Mouse (Mus musculus): ENCODE measurements around the gene Tmem191c. TPM values are rescaled to one million over a fixed set of nuclear protein-coding genes. Genes with fewer than 3 reads are reported as not detected.

Gene Tmem191c
- total and polyA plus RNA-seq, 3 experiments: 4.5 to 27.8 (median 21.6) TPM

GRCm38 (mm10) chr16:17326064-17326463, 50.2 kb downstream of the Tmem191c start:
- DNase-seq (ENCODE audit: low spot score) (no peak), ATAC-seq (ENCODE audit: extremely low read depth, insufficient number of reproducible peaks, low FRiP score, poor library complexity, severe bottlenecking) (no peak)
- 0 out of 2 replicates have a peak, but pooled peaks cover 4% of the 10 kb centered on the region for H3K4me1 ChIP-seq (ENCODE audit: insufficient read depth, low read depth, low read length)
- H3K9me3 ChIP-seq (replicated peaks): no peaks in the 10 kb centered on the region
- peaks cover 65% of the 10 kb centered on the region for H3K36me3 ChIP-seq (replicated peaks)
- no peaks in the 10 kb centered on the region for H3K27me3 ChIP-seq (ENCODE audit: insufficient read depth, low read length)
- no peak for TF ChIP-seq GATA2 (IDR thresholded peaks at IDR 0.05; ENCODE audit: borderline replicate concordance, low read depth, low read length)
- no peak for TF ChIP-seq GATA1 (IDR thresholded peaks at IDR 0.05; ENCODE audit: borderline replicate concordance, low read length)
- TF ChIP-seq POLR2AphosphoS5 (IDR thresholded peaks at IDR 0.05; ENCODE audit: insufficient replicate concordance, low read depth, low read length): no peak
- no peak for TF ChIP-seq CTCF (IDR thresholded peaks at IDR 0.05; ENCODE audit: low read depth, low read length)
- TF ChIP-seq TAL1 (conservative IDR thresholded peaks at IDR 0.05; ENCODE audit: low read depth, low read length): no peak
- no peak overlapping the region for H3K4me3 ChIP-seq (ENCODE audit: low read depth, low read length)

GRCm38 (mm10) chr16:17329848-17330570, 54.1 kb downstream of the Tmem191c start:
- Histone ChIP-seq H3K9me3 (replicated peaks) (no peaks in the 10 kb centered on the region), H3K4me1 (ENCODE audit: insufficient read depth, low read depth, low read length) (0 out of 2 replicates have a peak, but pooled peaks cover 4% of the 10 kb centered on the region), H3K36me3 (replicated peaks) (peaks cover 43% of the 10 kb centered on the region), H3K4me3 (ENCODE audit: low read depth, low read length) (no peak overlapping the region), H3K27me3 (ENCODE audit: insufficient read depth, low read length) (no peaks in the 10 kb centered on the region)
- TF ChIP-seq TAL1 (conservative IDR thresholded peaks at IDR 0.05; ENCODE audit: low read depth, low read length) (no peak), GATA1 (IDR thresholded peaks at IDR 0.05; ENCODE audit: borderline replicate concordance, low read length) (no peak), POLR2AphosphoS5 (IDR thresholded peaks at IDR 0.05; ENCODE audit: insufficient replicate concordance, low read depth, low read length) (no peak), CTCF (IDR thresholded peaks at IDR 0.05; ENCODE audit: low read depth, low read length) (no peak), GATA2 (IDR thresholded peaks at IDR 0.05; ENCODE audit: borderline replicate concordance, low read depth, low read length) (no peak)
- DNase-seq (ENCODE audit: low spot score) (no peak), ATAC-seq (ENCODE audit: extremely low read depth, insufficient number of reproducible peaks, low FRiP score, poor library complexity, severe bottlenecking) (no peak)

- no peak for DNase-seq (ENCODE audit: low spot score)
- no peak within 1 kb of the TSS; the same call in 1 of the 2 replicates for H3K4me3 ChIP-seq (ENCODE audit: low read depth, low read length)
Observed at GRCm38 (mm10) chr16:17331116-17331515, 55.2 kb downstream of the Tmem191c start, which contains the start of gene Serpind1. TSS of gene Serpind1 (plus strand) at chr16:17331371.

GRCm38 (mm10) chr16:17331855-17332254, 56.0 kb downstream of the Tmem191c start:
- peaks cover 39% of the 10 kb centered on the region for H3K36me3 ChIP-seq (replicated peaks)
- H3K4me1 ChIP-seq (ENCODE audit: insufficient read depth, low read depth, low read length): 0 out of 2 replicates have a peak, but pooled peaks cover 4% of the 10 kb centered on the region
- no peaks in the 10 kb centered on the region for H3K27me3 ChIP-seq (ENCODE audit: insufficient read depth, low read length)
- H3K4me3 ChIP-seq (ENCODE audit: low read depth, low read length): no peak overlapping the region; the same call in 1 of the 2 replicates
- no peak for DNase-seq (ENCODE audit: low spot score)
- no peak for ATAC-seq (ENCODE audit: extremely low read depth, insufficient number of reproducible peaks, low FRiP score, poor library complexity, severe bottlenecking)
- H3K9me3 ChIP-seq (replicated peaks): no peaks in the 10 kb centered on the region
- no peak for TF ChIP-seq POLR2AphosphoS5 (IDR thresholded peaks at IDR 0.05; ENCODE audit: insufficient replicate concordance, low read depth, low read length)
- TF ChIP-seq TAL1 (conservative IDR thresholded peaks at IDR 0.05; ENCODE audit: low read depth, low read length): no peak
- TF ChIP-seq GATA1 (IDR thresholded peaks at IDR 0.05; ENCODE audit: borderline replicate concordance, low read length): no peak
- no peak for TF ChIP-seq GATA2 (IDR thresholded peaks at IDR 0.05; ENCODE audit: borderline replicate concordance, low read depth, low read length)
- no peak for TF ChIP-seq CTCF (IDR thresholded peaks at IDR 0.05; ENCODE audit: low read depth, low read length)

More at GRCm38 (mm10) chr16:17331116-17331515, 55.2 kb downstream of the Tmem191c start, which contains the start of gene Serpind1:
- Histone ChIP-seq H3K9me3 (replicated peaks) (no peaks in the 10 kb centered on the region), H3K4me1 (ENCODE audit: insufficient read depth, low read depth, low read length) (0 out of 2 replicates have a peak, but pooled peaks cover 4% of the 10 kb centered on the region), H3K27me3 (ENCODE audit: insufficient read depth, low read length) (no peaks in the 10 kb centered on the region), H3K36me3 (replicated peaks) (peaks cover 40% of the 10 kb centered on the region)
- ATAC-seq (ENCODE audit: extremely low read depth, insufficient number of reproducible peaks, low FRiP score, poor library complexity, severe bottlenecking): no peak
- TF ChIP-seq CTCF (IDR thresholded peaks at IDR 0.05; ENCODE audit: low read depth, low read length) (no peak), POLR2AphosphoS5 (IDR thresholded peaks at IDR 0.05; ENCODE audit: insufficient replicate concordance, low read depth, low read length) (no peak), GATA1 (IDR thresholded peaks at IDR 0.05; ENCODE audit: borderline replicate concordance, low read length) (no peak), TAL1 (conservative IDR thresholded peaks at IDR 0.05; ENCODE audit: low read depth, low read length) (no peak), GATA2 (IDR thresholded peaks at IDR 0.05; ENCODE audit: borderline replicate concordance, low read depth, low read length) (no peak)

Other genes with a start within 250 kb of the Tmem191c start
- 0.90 and 1.2 TPM in 2 replicates for gene Ypel1, start 206.4 kb upstream of the Tmem191c start, total RNA-seq (2014; fragmentation: Nextera tagmentation)
- 0.87 and 1.5 TPM in 2 replicates for gene Ypel1, start 206.4 kb upstream of the Tmem191c start, total RNA-seq (2017)
- gene Ypel1, start 206.4 kb upstream of the Tmem191c start, polyA plus RNA-seq (2012): 0.09 and 0.15 TPM in 2 replicates
- 111 and 127 TPM in 2 replicates for gene Ppil2, start 164.8 kb upstream of the Tmem191c start, total RNA-seq (2014; fragmentation: Nextera tagmentation)
- 110 and 122 TPM in 2 replicates for gene Ppil2, start 164.8 kb upstream of the Tmem191c start, total RNA-seq (2017)
- 65.1 and 70.4 TPM in 2 replicates for gene Ppil2, start 164.8 kb upstream of the Tmem191c start, polyA plus RNA-seq (2012)
- 18.3 and 27.6 TPM in 2 replicates for gene 2610318N02Rik, start 150.9 kb upstream of the Tmem191c start, total RNA-seq (2014; fragmentation: Nextera tagmentation)
- gene 2610318N02Rik, start 150.9 kb upstream of the Tmem191c start, total RNA-seq (2017): 8.8 and 10.6 TPM in 2 replicates
- 8.1 and 9.0 TPM in 2 replicates for gene 2610318N02Rik, start 150.9 kb upstream of the Tmem191c start, polyA plus RNA-seq (2012)
- gene Sdf2l1, start 143.7 kb upstream of the Tmem191c start, total RNA-seq (2014; fragmentation: Nextera tagmentation): 16.5 and 20.2 TPM in 2 replicates
- 43.1 and 48.1 TPM in 2 replicates for gene Sdf2l1, start 143.7 kb upstream of the Tmem191c start, total RNA-seq (2017)
- gene Sdf2l1, start 143.7 kb upstream of the Tmem191c start, polyA plus RNA-seq (2012): 74.7 and 93.8 TPM in 2 replicates
- 9.3 and 10.4 TPM in 2 replicates for gene Ydjc, start 131.5 kb upstream of the Tmem191c start, total RNA-seq (2014; fragmentation: Nextera tagmentation)
- gene Ydjc, start 131.5 kb upstream of the Tmem191c start, total RNA-seq (2017): 15.3 and 23.4 TPM in 2 replicates
- 55.2 and 79.3 TPM in 2 replicates for gene Ydjc, start 131.5 kb upstream of the Tmem191c start, polyA plus RNA-seq (2012)
- gene Ccdc116, start 128.8 kb upstream of the Tmem191c start, total RNA-seq (2014; fragmentation: Nextera tagmentation): 3.9 and 5.3 TPM in 2 replicates
- gene Ccdc116, start 128.8 kb upstream of the Tmem191c start, total RNA-seq (2017): 2.5 and 2.8 TPM in 2 replicates
- gene Ccdc116, start 128.8 kb upstream of the Tmem191c start, polyA plus RNA-seq (2012): 4.6 TPM in 2 replicates
- 356 and 455 TPM in 2 replicates for gene Ube2l3, start 73.4 kb upstream of the Tmem191c start, total RNA-seq (2014; fragmentation: Nextera tagmentation)
- 143 and 176 TPM in 2 replicates for gene Ube2l3, start 73.4 kb upstream of the Tmem191c start, total RNA-seq (2017)
- 96.3 and 111 TPM in 2 replicates for gene Ube2l3, start 73.4 kb upstream of the Tmem191c start, polyA plus RNA-seq (2012)
- 5.6 TPM in 2 replicates for gene Rimbp3, start 67.5 kb upstream of the Tmem191c start, total RNA-seq (2014; fragmentation: Nextera tagmentation)
- gene Rimbp3, start 67.5 kb upstream of the Tmem191c start, total RNA-seq (2017): 1.6 and 2.1 TPM in 2 replicates
- 1.5 and 1.7 TPM in 2 replicates for gene Rimbp3, start 67.5 kb upstream of the Tmem191c start, polyA plus RNA-seq (2012)
- gene Hic2, start 42.5 kb upstream of the Tmem191c start, total RNA-seq (2014; fragmentation: Nextera tagmentation): 25.1 and 25.6 TPM in 2 replicates
- 14.8 and 15.1 TPM in 2 replicates for gene Hic2, start 42.5 kb upstream of the Tmem191c start, total RNA-seq (2017)
- 21.4 and 22.0 TPM in 2 replicates for gene Hic2, start 42.5 kb upstream of the Tmem191c start, polyA plus RNA-seq (2012)
- gene Serpind1, start 55.3 kb downstream of the Tmem191c start, total RNA-seq (2014; fragmentation: Nextera tagmentation): not detected in 2 replicates
- gene Serpind1, start 55.3 kb downstream of the Tmem191c start, total RNA-seq (2017): 0.11 TPM in 1 of 2 replicates, not detected in the other
- gene Serpind1, start 55.3 kb downstream of the Tmem191c start, polyA plus RNA-seq (2012): not detected in 2 replicates
- gene Snap29, start 129.9 kb downstream of the Tmem191c start, total RNA-seq (2014; fragmentation: Nextera tagmentation): 27.9 and 30.8 TPM in 2 replicates
- gene Snap29, start 129.9 kb downstream of the Tmem191c start, total RNA-seq (2017): 42.8 and 45.7 TPM in 2 replicates
- 5.3 and 6.5 TPM in 2 replicates for gene Snap29, start 129.9 kb downstream of the Tmem191c start, polyA plus RNA-seq (2012)
- gene Pi4ka, start 130.2 kb downstream of the Tmem191c start, total RNA-seq (2014; fragmentation: Nextera tagmentation): 60.7 and 62.9 TPM in 2 replicates
- gene Pi4ka, start 130.2 kb downstream of the Tmem191c start, total RNA-seq (2017): 46.5 and 59.6 TPM in 2 replicates
- gene Pi4ka, start 130.2 kb downstream of the Tmem191c start, polyA plus RNA-seq (2012): 18.2 and 21.1 TPM in 2 replicates
- gene Crkl, start 175.9 kb downstream of the Tmem191c start, total RNA-seq (2014; fragmentation: Nextera tagmentation): 40.3 and 46.9 TPM in 2 replicates
- gene Crkl, start 175.9 kb downstream of the Tmem191c start, total RNA-seq (2017): 20.4 and 22.9 TPM in 2 replicates
- 22.0 and 22.6 TPM in 2 replicates for gene Crkl, start 175.9 kb downstream of the Tmem191c start, polyA plus RNA-seq (2012)
- gene Aifm3, start 213.5 kb downstream of the Tmem191c start, total RNA-seq (2014; fragmentation: Nextera tagmentation): not detected in 2 replicates
- gene Aifm3, start 213.5 kb downstream of the Tmem191c start, total RNA-seq (2017): 0.05 TPM in 1 of 2 replicates, not detected in the other
- not detected in 2 replicates for gene Aifm3, start 213.5 kb downstream of the Tmem191c start, polyA plus RNA-seq (2012)
- 48.4 and 78.0 TPM in 2 replicates for gene Lztr1, start 232.6 kb downstream of the Tmem191c start, total RNA-seq (2014; fragmentation: Nextera tagmentation)
- 54.7 and 58.5 TPM in 2 replicates for gene Lztr1, start 232.6 kb downstream of the Tmem191c start, total RNA-seq (2017)
- 35.9 and 42.5 TPM in 2 replicates for gene Lztr1, start 232.6 kb downstream of the Tmem191c start, polyA plus RNA-seq (2012)